Mouse (Mus musculus): ENCODE measurements around the gene Bcap31.
"Not testable (repeated sequence)": the region's sequence is repeated elsewhere in the genome, so short reads cannot be mapped to it uniquely, and the experiment has no call there.

Gene Bcap31

DNA sequence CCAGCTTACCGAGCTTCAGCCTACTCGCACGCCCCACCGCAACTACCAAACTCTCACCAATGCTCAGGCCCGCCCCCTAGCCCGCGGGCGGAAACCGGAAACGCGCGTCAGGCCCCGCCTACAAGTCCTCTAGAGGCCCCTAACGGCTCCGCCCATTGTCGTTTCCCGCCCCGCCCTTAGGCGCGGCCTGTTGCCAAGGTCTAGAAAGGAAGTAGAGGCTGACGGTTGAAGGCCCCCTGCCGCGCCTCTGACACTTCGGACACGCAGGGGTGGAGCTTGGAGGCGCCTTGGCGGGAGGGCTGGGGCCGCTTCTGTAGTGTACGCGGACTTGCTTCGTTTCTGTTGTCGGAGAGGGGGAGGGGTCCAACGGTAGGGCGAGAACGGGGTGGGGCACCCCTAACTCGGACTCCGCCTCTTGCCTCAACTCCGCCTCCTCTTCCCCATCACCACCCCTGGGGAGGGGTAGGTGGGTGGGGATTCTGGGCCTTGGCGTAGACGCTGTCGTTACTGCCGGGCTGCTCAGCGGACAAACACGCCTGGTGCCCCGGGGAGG, at the start of gene Bcap31, which contains the start of gene Abcd1:
TSS of gene Bcap31 (minus strand) at position 67 of the 553 bp plus-strand sequence.
TSS of gene Abcd1 (plus strand) at position 489 of the 553 bp plus-strand sequence.
- DNase-seq (ENCODE audit: low spot score in 2 of 2), result peak; percentile 65 to 85

- peak in 1 of 2 experiments; percentile 26 for DNase-seq (ENCODE audit: low spot score in 2 of 2)
Measured at GRCm38 (mm10) chrX:73765311-73765710, 49.3 kb upstream of the Bcap31 start.

DNA sequence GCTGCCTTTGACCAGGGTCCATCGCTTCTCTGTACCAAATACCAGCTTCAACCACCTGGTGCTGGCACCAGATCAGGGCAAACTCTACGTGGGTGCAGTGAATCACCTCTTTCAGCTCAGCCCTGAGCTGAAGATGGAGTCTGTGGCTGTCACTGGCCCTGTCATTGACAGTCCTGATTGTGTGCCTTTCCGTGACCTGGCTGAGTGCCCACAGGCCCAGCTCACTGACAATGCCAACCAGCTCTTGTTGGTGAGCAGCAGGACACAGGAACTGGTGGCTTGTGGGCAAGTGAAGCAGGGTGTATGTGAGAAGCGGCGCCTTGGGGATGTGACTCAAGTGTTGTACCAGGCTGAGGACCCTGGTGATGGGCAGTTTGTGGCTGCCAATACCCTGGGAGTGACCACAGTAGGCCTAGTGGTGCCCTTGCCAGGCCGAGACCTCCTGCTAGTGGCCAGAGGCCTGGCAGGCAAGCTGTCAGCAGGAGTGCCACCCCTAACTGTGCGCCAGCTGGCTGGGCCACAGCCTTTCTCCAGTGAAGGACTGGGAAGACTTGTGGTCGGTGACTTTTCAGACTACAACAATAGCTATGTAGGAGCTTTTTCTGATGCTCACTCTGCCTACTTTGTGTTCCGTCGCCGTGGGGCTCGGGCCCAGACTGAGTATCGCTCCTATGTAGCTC, 42.8 kb upstream of the Bcap31 start:
- DNase-seq (ENCODE audit: low spot score in 2 of 2), result peak in 1 of 2 experiments; percentile 39

GRCm38 (mm10) chrX:73756334-73757140, 40.6 kb upstream of the Bcap31 start, which contains the start of gene Plxnb3:
TSS of gene Plxnb3 (plus strand) at chrX:73757090.
- no peak for DNase-seq (ENCODE audit: low spot score in 2 of 2)

DNA sequence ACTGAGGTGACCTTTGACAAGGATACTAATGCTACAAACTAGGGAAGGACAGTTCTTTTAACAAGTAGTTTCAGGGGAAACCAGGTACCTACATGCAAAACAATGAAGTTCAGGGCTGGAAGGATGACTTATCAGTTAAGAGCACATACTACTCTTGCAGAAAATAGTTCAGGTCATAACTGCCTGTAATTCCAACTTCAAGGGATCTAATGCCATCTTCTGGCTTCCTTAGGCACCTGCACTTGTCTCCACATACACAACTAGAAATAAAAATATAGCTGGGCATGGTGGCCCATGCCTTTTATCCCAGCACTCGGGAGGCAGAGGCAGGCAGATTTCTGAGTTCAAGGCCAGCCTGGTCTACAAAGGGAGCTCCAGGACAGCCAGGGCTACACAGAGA, 33.0 kb upstream of the Bcap31 start:
- no peak for DNase-seq (ENCODE audit: low spot score in 2 of 2)

DNA sequence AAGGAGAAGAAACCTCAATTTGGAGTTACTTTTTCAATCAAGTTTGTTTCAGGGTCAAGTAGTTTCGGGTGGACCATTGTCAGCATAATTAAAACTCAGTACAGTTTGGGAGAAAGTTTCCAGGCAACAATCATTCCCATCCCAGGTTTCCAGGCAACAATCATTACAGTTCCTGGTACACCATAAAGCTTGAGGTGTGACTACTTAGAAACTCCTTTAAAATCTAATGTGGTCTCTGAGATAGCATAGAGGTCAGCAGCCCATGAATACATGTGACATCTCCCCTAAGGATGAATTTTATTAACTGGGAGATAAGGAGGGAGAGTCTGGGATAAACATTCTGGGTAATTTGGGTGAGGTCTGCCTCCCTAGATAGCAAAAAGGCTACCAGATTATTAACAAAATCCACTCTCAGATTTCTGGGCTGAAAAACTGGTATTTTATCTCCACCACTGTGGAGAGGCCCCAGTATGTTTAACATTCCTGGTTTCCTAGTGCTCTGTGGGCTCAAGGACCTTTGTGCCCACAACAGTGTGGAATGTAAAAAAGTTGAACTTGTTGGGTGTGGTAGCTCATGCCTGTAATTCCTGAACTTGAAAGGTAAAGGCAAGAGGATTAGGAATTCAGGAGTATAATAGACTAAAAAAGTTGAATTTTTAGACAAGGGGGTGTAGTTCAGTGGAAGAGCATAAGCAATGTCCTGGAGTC, 29.0 kb upstream of the Bcap31 start:
- no peak for DNase-seq (ENCODE audit: low spot score in 2 of 2)

- not testable (repeated sequence) for DNase-seq (ENCODE audit: low spot score in 2 of 2)
Measured at GRCm38 (mm10) chrX:73739841-73740240, 23.9 kb upstream of the Bcap31 start.

GRCm38 (mm10) chrX:73739151-73739550, 23.2 kb upstream of the Bcap31 start:
- DNase-seq (ENCODE audit: low spot score in 2 of 2), result no peak

DNA sequence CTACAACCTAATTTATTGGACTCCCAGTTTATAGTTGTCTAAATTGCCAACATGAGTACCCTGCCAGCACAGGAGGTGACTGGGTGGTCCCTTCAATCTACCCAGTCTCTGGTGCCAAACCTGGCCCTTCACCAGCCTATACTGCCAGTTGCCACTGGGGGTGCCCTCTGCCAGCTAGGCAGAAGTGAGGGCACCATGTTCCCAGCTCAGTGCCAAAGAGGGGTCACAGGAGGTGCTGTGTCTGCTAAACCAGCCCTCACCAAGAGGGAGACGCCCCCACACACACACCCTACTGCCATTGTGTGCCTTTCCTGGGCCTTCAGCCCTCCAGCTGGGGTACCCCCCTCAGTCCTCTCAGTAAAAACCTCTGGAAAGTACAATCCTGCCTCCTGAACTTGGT, 22.2 kb upstream of the Bcap31 start:
- no peak for DNase-seq (ENCODE audit: low spot score in 2 of 2)

GRCm38 (mm10) chrX:73730908-73731307, 14.9 kb upstream of the Bcap31 start:
- DNase-seq (ENCODE audit: low spot score in 2 of 2), result no peak

- peak in 1 of 2 experiments; percentile 8 for DNase-seq (ENCODE audit: low spot score in 2 of 2)
Measured at GRCm38 (mm10) chrX:73718686-73719362, 2.8 kb upstream of the Bcap31 start.

- no peak for DNase-seq (ENCODE audit: low spot score in 2 of 2)
Measured at GRCm38 (mm10) chrX:73718271-73718670, 2.3 kb upstream of the Bcap31 start.

DNA sequence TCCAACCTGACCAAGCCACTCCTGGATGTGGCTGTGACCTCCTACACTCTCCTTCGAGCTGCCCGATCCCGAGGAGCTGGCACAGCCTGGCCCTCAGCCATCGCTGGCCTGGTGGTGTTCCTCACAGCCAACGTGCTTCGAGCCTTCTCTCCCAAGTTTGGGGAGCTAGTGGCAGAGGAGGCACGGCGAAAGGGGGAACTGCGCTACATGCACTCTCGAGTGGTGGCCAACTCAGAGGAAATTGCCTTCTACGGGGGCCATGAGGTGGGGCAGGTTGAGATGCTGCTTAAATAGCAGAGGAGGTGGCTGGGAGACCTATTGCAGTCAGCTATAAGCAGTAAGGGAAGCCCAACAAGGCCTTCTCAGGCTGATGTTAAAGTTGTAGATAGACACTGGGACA, 1.7 kb upstream of the Bcap31 start:
- peak in 1 of 2 experiments; percentile 2 for DNase-seq (ENCODE audit: low spot score in 2 of 2)

DNA sequence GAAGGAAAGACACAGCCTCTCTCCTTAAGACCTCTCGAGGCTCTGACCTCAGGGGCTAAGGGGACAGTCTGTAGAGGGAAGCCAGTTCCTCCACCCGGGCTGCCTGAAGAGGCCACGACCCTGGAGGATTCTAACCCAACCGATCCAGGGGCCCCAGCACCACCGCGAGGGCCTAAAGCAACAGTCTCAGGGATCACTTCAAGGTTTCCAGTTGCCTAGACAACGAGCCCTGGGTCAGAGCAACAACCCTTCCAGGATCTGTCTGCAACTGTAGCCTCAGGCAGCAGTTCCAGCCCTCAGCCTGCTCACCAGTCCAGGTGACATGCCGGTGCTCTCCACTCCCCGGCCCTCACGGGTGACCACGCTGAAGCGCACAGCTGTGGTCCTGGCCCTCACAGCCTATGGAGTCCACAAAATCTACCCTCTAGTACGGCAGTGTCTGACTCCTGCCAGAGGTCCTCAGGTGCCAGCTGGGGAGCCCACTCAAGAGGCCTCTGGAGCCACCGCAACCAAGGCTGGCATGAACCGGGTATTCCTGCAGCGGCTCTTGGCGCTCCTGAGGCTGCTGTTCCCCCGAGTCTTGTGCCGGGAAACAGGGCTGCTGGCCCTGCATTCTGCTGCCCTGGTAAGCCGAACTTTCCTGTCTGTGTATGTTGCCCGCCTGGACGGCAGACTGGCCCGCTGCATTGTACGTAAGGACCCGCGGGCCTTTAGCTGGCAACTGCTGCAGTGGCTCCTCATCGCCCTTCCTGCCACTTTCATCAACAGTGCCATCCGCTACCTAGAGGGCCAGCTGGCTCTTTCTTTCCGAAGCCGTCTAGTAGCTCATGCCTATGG, 952 bp upstream of the Bcap31 start:
- DNase-seq (ENCODE audit: low spot score in 2 of 2), result peak in 1 of 2 experiments; percentile 14

DNA sequence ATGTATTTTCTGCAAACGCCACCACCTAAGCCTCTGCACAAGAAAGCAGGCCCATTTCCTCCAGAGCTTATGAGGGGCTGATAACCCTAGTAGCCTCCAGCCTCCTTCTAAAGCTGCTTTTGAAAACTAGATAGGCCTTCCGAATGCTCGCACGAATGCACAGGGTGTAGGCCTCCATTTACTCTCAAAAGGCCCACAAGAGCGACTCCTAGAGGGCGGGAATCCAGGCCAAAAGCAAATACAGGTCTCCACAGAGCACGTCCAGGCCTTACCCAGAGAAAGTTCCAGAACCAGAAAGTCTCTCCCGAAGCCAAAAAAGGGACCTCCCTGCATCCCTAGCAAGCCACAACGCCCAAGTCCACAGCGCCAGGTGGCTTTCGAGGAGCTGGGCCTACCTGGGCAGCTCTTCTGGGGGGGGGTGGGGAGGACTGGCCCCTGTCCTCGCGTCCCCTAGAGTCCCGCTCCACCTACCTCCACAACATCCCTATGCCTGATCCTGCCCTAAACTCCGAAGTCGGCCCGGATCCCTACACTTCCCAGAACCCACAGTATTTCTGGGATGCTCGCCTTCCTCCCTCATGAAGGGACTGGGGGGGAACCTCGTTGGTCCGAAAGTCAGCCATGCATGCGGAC, 383 bp downstream of the Bcap31 start:
- peak in 1 of 2 experiments; percentile 22 for DNase-seq (ENCODE audit: low spot score in 2 of 2)

DNA sequence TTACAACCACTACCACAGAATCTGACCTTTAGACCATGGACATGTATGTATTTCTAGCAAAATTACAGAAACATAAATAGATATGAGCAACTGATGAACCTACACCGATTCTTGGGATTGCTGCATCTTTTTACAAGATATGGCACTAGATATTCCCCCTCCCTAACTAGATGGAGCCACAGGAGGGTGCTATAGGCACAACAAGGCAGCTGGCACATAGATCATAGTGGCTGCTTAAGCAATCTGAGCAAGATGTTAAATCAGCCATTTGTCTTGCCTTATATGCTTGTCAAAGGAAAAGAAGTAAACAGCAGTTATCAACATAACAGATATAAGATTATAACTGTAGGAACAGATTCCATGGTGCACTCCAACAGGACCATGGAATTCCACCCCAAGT, 15.5 kb downstream of the Bcap31 start:
- DNase-seq (ENCODE audit: low spot score in 2 of 2), result no peak

- peak; percentile 17 to 28 for DNase-seq (ENCODE audit: low spot score in 2 of 2)
Measured at GRCm38 (mm10) chrX:73690917-73691629, 24.9 kb downstream of the Bcap31 start.

- no peak for DNase-seq (ENCODE audit: low spot score in 2 of 2)
Measured at GRCm38 (mm10) chrX:73685629-73686028, 30.3 kb downstream of the Bcap31 start.

DNA sequence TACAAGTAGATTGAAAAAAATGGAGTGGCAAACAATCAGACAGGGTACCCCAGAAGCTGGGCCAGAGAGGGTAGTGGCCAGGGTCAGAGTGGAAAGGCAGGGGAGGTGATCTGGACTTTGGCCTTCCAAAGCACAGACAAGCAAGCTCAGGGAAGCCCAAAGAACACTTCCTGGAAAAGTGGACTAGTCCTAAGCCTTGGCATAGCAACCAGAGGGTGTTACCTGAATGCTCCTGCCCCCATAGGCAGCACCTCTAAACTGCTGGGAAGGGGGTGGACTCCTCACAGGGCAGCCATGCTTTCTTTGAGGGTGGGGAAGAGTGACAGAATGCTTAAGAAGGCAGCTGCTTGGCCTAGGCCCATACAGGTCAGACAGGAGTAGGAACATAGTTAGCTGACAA, 31.0 kb downstream of the Bcap31 start:
- DNase-seq (ENCODE audit: low spot score in 2 of 2), result no peak
